Mouse (Mus musculus) G1E (cell line): ENCODE data around the gene Ablim2. TPM values are rescaled to one million over a fixed set of nuclear protein-coding genes. Genes with fewer than 3 reads are reported as not detected.

Experiments used
- ATAC-seq: 2 replicates; pipeline ENCODE4 v1.8.0; 2016; ENCODE audit warnings: mild to moderate bottlenecking; ENCODE audit not compliant: insufficient number of reproducible peaks, poor library complexity, low FRiP score, severe bottlenecking; ENCODE audit errors: extremely low read depth
- DNase-seq: peaks from one replicate; pipeline ENCODE4 v3.0.0; 2012; ENCODE audit warnings: low spot score
- H3K27me3 ChIP-seq: 2 replicates; pipeline ENCODE4 v1.6.1; 2012; ENCODE audit warnings: mild to moderate bottlenecking, low read length, inconsistent platforms; ENCODE audit not compliant: insufficient read depth
- H3K36me3 ChIP-seq: replicated peaks from 2 replicates; pipeline ENCODE3; 2012; ENCODE audit warnings: mild to moderate bottlenecking, inconsistent platforms
- H3K4me1 ChIP-seq: 2 replicates; pipeline ENCODE4 v1.6.1; 2012; ENCODE audit warnings: low read depth, low read length, inconsistent platforms, mixed read lengths; ENCODE audit not compliant: insufficient read depth
- H3K4me3 ChIP-seq: 2 replicates; pipeline ENCODE4 v1.5.1; 2012; ENCODE audit warnings: low read depth, mild to moderate bottlenecking, inconsistent platforms, low read length, moderate library complexity, mixed read lengths
- H3K9me3 ChIP-seq: replicated peaks from 2 replicates; pipeline ENCODE4 v1.6.1; 2012; ENCODE audit warnings: inconsistent platforms
- CTCF ChIP-seq: IDR thresholded peaks from 2 replicates; pipeline ENCODE4 v1.5.1; 2012; ENCODE audit warnings: low read depth, low read length, inconsistent platforms, mixed read lengths
- GATA1 ChIP-seq: IDR thresholded peaks from 2 replicates; pipeline ENCODE4 v1.6.1; 2012; ENCODE audit warnings: borderline replicate concordance, low read length, inconsistent platforms, mixed read lengths
- GATA2 ChIP-seq: IDR thresholded peaks from 2 replicates; pipeline ENCODE4 v1.6.1; 2012; ENCODE audit warnings: low read depth, low read length, inconsistent platforms, borderline replicate concordance
- POLR2AphosphoS5 ChIP-seq: IDR thresholded peaks from 2 replicates; pipeline ENCODE4 v1.6.1; 2012; ENCODE audit warnings: low read depth, low read length, inconsistent platforms; ENCODE audit not compliant: insufficient replicate concordance
- TAL1 ChIP-seq: conservative IDR thresholded peaks from 2 replicates; pipeline ENCODE4 v1.6.1; 2012; ENCODE audit warnings: low read depth, low read length, inconsistent platforms, mixed read lengths
- polyA plus RNA-seq: library from polyadenylated mRNA; stranded (reverse); fragments of >175 nt; gene quantifications from 2 replicates; pipeline ENCODE4 v1.2.3, GENCODE M21; 2012
- total RNA-seq, 2 experiments: library from RNA; stranded (forward) in 1 of 2; stranded (reverse) in 1 of 2; fragments of 200-1000 nt in 1 of 2; fragments of >200 nt in 1 of 2; fragmentation: Nextera tagmentation in 1 of 2; gene quantifications; 2 replicates each; pipeline ENCODE4 v1.2.3; 2014 to 2017

The Ablim2 gene
- total and polyA plus RNA-seq, 3 experiments, result 0.16 TPM; not detected in 2

DNA sequence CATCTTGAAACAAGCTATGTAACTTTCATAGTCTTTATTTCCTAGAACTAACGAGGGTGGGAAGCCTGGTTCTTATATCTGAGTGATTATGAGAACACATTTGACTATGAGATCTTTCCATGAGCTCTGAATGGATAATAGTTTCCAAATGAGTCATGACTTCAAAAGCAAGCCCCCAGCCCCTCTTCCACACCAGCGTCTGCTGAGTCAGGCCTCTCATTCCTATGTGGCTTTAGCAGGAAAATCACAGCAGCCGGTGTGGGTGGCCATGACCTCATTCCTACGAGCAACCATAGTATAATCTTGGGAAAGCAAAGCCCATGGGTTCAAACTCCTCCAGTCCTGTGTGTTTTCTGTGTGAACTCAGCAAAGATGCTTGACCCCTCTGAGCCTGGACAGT, 112.3 kb downstream of the Ablim2 start:
- DNase-seq, result no peak
- TF ChIP-seq GATA1 (no peak), CTCF (no peak), TAL1 (no peak), GATA2 (no peak), POLR2AphosphoS5 (no peak)
- ATAC-seq, result no peak
- no peaks in the 10 kb centered on the region for H3K4me1 ChIP-seq
- H3K27me3 ChIP-seq, result no peaks in the 10 kb centered on the region
- no peak overlapping the region for H3K4me3 ChIP-seq
- H3K9me3 ChIP-seq, result no peaks in the 10 kb centered on the region
- no peaks in the 10 kb centered on the region for H3K36me3 ChIP-seq

DNA sequence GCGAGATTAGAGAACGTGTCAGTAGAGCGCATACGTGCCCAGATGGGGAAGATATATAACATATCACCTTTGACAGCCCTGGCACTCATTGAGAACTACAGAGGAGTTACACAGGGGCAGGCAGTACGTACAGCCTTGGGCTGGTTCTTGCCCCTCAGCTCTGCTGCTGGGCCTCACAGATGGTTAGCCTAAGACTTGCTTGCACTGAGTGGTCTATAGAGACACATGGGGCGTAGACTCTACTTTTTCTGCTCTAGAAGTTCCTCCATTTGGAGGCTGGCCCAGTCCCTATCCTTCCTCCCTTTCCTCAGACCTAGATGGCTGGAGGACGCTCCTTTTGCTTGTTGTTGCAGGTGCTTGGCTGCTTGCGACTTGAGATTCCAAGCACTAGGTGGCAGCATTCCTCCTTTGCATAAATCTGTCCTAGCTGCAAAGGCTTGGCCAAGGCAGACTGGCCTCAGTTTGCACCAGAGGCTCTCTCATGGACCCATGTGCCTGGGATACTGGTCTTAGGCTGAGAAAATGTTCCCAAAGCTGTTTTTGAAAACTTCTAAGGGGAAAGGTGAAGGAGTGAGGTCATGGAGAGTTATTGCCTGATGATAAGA, 112.8 kb downstream of the Ablim2 start:
- Histone ChIP-seq H3K36me3 (no peaks in the 10 kb centered on the region), H3K4me3 (no peak overlapping the region), H3K27me3 (no peaks in the 10 kb centered on the region), H3K9me3 (no peaks in the 10 kb centered on the region), H3K4me1 (no peaks in the 10 kb centered on the region)
- ATAC-seq (no peak), DNase-seq (peak; percentile 8)
- TF ChIP-seq CTCF (peak; percentile 10; the same call in 1 of the 2 replicates), POLR2AphosphoS5 (no peak)

DNA sequence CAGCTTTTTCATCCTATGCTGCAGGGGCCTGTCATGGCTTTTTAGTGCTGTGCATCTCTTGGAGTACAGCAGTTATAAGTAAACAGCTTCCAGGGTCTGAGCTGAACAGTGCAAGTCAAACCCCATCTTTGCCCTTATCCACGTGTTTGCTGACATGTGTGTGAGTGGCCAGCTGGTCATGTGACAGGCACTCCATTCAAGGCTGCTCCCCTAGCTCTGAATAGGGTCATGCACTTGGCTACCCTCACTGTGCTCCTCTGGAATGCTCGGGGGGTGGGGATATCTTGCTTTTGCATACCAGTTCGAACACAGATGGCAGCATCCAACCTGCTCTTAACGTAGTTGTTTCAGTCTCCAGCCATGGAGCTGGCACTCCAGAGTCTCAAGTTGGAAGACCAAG, 115.7 kb downstream of the Ablim2 start:
- no peak for DNase-seq
- no peaks in the 10 kb centered on the region for H3K9me3 ChIP-seq
- no peaks in the 10 kb centered on the region for H3K4me1 ChIP-seq
- no peaks in the 10 kb centered on the region for H3K36me3 ChIP-seq
- no peak overlapping the region for H3K4me3 ChIP-seq
- TF ChIP-seq TAL1 (no peak), GATA2 (no peak), POLR2AphosphoS5 (no peak), GATA1 (no peak), CTCF (no peak)
- H3K27me3 ChIP-seq, result no peaks in the 10 kb centered on the region
- no peak for ATAC-seq

DNA sequence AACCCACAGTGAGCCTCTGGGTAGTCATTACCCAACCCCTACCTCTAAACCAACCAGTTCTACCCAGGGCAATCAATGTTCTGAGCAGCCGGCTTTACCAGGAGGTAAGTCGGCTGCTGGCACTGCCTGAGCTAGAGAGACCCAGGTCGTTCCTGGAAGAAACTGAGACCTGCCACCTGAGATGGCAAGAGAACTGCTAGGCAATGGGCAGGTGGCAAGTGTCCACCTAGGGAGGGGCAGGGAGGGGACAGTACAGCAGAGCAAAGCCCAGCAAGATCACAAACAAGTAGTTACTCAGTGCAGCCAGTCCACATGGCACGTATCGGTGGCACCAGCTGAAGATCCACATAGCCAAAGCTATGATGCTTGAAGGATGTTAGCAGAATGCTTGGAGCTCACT, 118.6 kb downstream of the Ablim2 start:
- TF ChIP-seq TAL1, result no peak
- no peak for TF ChIP-seq GATA2
- no peak for TF ChIP-seq GATA1
- TF ChIP-seq POLR2AphosphoS5, result no peak
- no peak for TF ChIP-seq CTCF
- Histone ChIP-seq H3K9me3 (no peaks in the 10 kb centered on the region), H3K4me1 (no peaks in the 10 kb centered on the region), H3K4me3 (no peak overlapping the region), H3K36me3 (no peaks in the 10 kb centered on the region), H3K27me3 (no peaks in the 10 kb centered on the region)
- ATAC-seq (no peak), DNase-seq (no peak)

DNA sequence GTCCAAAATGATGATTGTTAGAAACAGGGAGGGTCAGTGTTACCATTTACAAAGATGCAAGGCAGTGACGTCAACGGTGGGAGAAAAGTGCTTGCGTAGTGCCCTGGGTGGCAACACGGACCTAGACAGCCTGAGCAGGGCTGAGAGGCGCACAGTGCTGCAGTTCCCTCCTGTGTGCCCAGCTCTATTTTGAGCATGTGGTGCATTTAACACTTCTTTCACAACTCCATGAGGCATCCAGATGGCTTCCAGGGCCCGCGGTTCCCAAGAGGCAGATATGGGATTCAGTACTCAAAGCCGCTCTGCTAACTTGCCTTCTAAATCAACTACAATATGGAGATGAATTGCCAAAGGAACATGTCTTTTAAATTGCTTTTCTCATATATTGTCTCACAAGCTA, 121.5 kb downstream of the Ablim2 start:
- no peaks in the 10 kb centered on the region for H3K36me3 ChIP-seq
- no peaks in the 10 kb centered on the region for H3K27me3 ChIP-seq
- DNase-seq (no peak), ATAC-seq (no peak)
- H3K4me1 ChIP-seq, result no peaks in the 10 kb centered on the region
- no peaks in the 10 kb centered on the region for H3K9me3 ChIP-seq
- no peak overlapping the region for H3K4me3 ChIP-seq
- TF ChIP-seq POLR2AphosphoS5 (no peak), GATA1 (no peak), GATA2 (no peak), TAL1 (no peak), CTCF (no peak)

DNA sequence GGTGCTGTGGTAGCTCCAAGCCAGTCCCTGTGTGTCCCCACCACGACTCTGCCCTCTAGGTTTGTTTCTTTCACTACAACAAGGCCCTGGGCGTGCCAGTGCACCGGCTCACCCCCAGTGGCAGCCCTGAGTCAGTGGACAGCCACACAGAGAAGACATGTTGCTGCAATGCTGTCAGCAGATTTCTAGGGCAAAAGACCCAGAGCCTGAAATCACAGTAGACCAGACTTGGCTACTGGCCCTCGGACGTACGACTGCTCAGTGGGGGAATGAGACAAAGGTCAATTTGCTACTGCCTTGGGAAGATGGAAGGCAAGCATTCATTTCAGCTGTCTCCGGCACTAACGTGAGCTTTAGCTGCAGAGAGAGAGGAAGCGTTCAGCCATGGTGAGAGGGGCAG, 124.7 kb downstream of the Ablim2 start:
- ATAC-seq (no peak), DNase-seq (no peak)
- Histone ChIP-seq H3K4me3 (no peak overlapping the region), H3K36me3 (no peaks in the 10 kb centered on the region), H3K9me3 (no peaks in the 10 kb centered on the region), H3K4me1 (no peaks in the 10 kb centered on the region), H3K27me3 (no peaks in the 10 kb centered on the region)
- no peak for TF ChIP-seq GATA1
- no peak for TF ChIP-seq CTCF
- no peak for TF ChIP-seq TAL1
- TF ChIP-seq POLR2AphosphoS5, result no peak

DNA sequence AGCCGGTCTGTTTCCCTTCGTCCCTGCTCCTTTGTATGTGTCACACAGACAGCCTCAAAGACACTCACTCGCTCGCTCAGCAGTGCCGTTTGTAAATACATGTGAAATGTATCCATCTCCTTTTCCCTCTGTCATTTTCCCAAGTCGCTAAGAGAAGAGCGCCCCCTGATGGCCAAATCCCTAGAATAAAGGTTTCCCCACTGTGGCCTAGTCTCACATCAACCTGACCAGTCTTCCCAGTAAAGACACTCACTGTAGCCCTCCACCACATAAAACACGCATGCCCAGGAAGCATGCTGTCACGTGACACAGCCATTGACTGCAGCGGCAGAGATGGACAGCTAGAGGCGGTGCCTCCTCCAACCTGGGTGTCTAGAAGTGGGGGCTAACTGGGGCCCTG, 126.6 kb downstream of the Ablim2 start:
- no peaks in the 10 kb centered on the region for H3K9me3 ChIP-seq
- TF ChIP-seq CTCF (peak; percentile 17; the same call in 1 of the 2 replicates), GATA2 (no peak)
- no peak overlapping the region for H3K4me3 ChIP-seq
- no peaks in the 10 kb centered on the region for H3K4me1 ChIP-seq
- DNase-seq, result no peak
- no peaks in the 10 kb centered on the region for H3K27me3 ChIP-seq
- no peaks in the 10 kb centered on the region for H3K36me3 ChIP-seq
- no peak for ATAC-seq
